Mouse (Mus musculus): ENCODE measurements at regions not wholly inside any gene's neighbourhood (a gene's known extent, or its start where the extent isn't known, plus 50 kb on each side); places are given as distances from the start of the nearest gene placed in this dataset.
"Not testable (repeated sequence)": the region's sequence is repeated elsewhere in the genome, so short reads cannot be mapped to it uniquely, and the experiment has no call there.

DNA sequence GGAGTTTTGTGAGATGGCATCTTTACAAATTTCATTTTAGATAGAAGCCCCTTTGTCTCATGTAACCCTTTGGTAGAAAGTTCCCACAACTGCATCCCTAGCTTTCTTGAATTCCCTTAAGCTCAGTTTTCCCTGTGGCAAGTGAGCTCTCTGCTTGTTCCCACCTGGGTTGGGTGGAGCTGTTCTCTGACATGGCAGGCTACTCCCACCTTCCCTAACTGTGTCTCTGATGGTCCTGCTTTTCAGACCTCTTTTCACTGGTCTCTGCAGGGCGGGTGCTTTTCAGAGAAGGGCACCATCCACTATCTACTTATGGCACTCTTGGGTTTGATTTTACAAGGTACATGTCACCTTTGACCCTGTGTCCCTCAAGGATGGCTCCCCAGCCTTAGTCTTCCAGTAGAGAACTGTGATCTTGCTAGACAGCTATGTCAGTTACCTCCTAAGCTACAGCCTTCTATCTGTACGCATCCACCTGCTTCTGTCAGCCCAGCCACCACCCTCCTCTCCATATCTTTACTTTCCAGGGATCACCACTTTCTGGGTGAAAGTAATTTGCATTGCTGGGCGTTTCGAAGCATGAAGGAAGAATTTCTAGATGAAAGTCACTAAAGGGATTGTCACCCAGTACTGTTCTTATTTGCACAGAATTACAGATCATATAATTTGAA, 302.1 kb upstream of the Tbl1xr1 start:
- Histone ChIP-seq H3K4me2 (no peak overlapping the region), H3K4me1 (ENCODE audit: control insufficient read depth, insufficient read depth, low read length) (no peaks in the 10 kb centered on the region), H3K36me3 (ENCODE audit: control insufficient read depth, insufficient read depth, low read length) (no peaks in the 10 kb centered on the region), H3K27me3 (ENCODE audit: control insufficient read depth, insufficient read depth, low read length) (no peaks in the 10 kb centered on the region), H3K9me3 (ENCODE audit: control insufficient read depth, low read length) (no peaks in the 10 kb centered on the region), H3K4me3 (ENCODE audit: low read depth, low read length) (no peak overlapping the region), H3K27ac (ENCODE audit: low read depth, low read length) (no peak overlapping the region), H3K9ac (ENCODE audit: low read length) (no peak overlapping the region)
- ATAC-seq (ENCODE audit: low FRiP score) (no peak), DNase-seq (ENCODE audit: low spot score, missing footprints) (no peak)
- 83% methylated on average over 4 of the region's 4 CpGs for WGBS

GRCm38 (mm10) chr3:21778789-21779188, 297.7 kb upstream of the Tbl1xr1 start:
- Histone ChIP-seq H3K4me1 (ENCODE audit: control insufficient read depth, insufficient read depth, low read length) (no peaks in the 10 kb centered on the region), H3K36me3 (ENCODE audit: control insufficient read depth, insufficient read depth, low read length) (no peaks in the 10 kb centered on the region), H3K9me3 (ENCODE audit: control insufficient read depth, low read length) (no peaks in the 10 kb centered on the region), H3K27ac (ENCODE audit: low read depth, low read length) (no peak overlapping the region), H3K9ac (ENCODE audit: low read length) (no peak overlapping the region), H3K4me2 (no peak overlapping the region), H3K27me3 (ENCODE audit: control insufficient read depth, insufficient read depth, low read length) (no peaks in the 10 kb centered on the region), H3K4me3 (ENCODE audit: low read depth, low read length) (no peak overlapping the region)
- WGBS, result 47% methylated on average over 4 of the region's 4 CpGs
- ATAC-seq (ENCODE audit: low FRiP score) (no peak), DNase-seq (ENCODE audit: low spot score, missing footprints) (no peak)

DNA sequence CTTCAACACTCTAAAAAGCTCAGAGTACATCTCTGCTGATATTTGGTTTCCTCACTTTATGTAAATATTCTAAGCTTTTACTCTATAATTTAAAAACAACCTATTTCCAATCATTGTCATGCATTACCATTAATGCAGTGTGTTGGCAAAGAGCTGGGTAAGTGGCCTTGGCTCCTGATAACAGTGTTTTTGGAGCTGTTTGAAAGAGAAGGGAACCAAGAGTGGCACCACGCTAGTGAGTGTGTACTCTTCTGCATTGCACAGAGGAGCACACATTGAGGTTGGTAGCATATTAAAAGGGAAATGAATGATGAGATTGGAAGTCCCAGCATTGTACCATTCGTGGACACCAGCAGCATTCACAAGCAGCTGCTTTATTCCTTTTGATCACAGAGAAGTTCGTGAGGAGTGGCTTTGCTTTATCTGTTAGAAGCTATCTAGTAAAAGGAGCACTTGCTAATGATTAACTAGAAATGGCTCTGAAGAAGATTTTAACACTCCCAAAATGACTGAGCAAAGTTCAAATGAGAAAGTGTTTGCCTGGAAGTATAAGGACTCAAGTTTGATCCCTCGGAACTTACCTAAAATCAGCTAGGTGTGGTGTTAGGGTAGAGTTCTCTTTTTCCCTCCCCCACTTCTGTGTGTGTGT, 284.3 kb upstream of the Tbl1xr1 start:
- no peak for ATAC-seq (ENCODE audit: low FRiP score)
- DNase-seq (ENCODE audit: low spot score, missing footprints), result no peak
- Histone ChIP-seq H3K27ac (ENCODE audit: low read depth, low read length) (no peak overlapping the region), H3K4me3 (ENCODE audit: low read depth, low read length) (no peak overlapping the region), H3K36me3 (ENCODE audit: control insufficient read depth, insufficient read depth, low read length) (no peaks in the 10 kb centered on the region), H3K4me1 (ENCODE audit: control insufficient read depth, insufficient read depth, low read length) (no peaks in the 10 kb centered on the region), H3K4me2 (no peak overlapping the region), H3K9me3 (ENCODE audit: control insufficient read depth, low read length) (no peaks in the 10 kb centered on the region), H3K9ac (ENCODE audit: low read length) (no peak overlapping the region), H3K27me3 (ENCODE audit: control insufficient read depth, insufficient read depth, low read length) (no peaks in the 10 kb centered on the region)
- 79% methylated on average over 4 of the region's 4 CpGs for WGBS

- 9% methylated on average over 1 of the region's 1 CpGs for WGBS
- no peak overlapping the region for H3K9ac ChIP-seq (ENCODE audit: low read length)
- no peaks in the 10 kb centered on the region for H3K36me3 ChIP-seq (ENCODE audit: control insufficient read depth, insufficient read depth, low read length)
- no peaks in the 10 kb centered on the region for H3K27me3 ChIP-seq (ENCODE audit: control insufficient read depth, insufficient read depth, low read length)
- H3K27ac ChIP-seq (ENCODE audit: low read depth, low read length), result no peak overlapping the region; the same call in 1 of the 2 replicates
- ATAC-seq (ENCODE audit: low FRiP score), result peak; percentile 87
- H3K9me3 ChIP-seq (ENCODE audit: control insufficient read depth, low read length), result no peaks in the 10 kb centered on the region
- H3K4me3 ChIP-seq (ENCODE audit: low read depth, low read length), result no peak overlapping the region
- H3K4me1 ChIP-seq (ENCODE audit: control insufficient read depth, insufficient read depth, low read length), result peaks cover 6% of the 10 kb centered on the region
- peak; percentile 91 for DNase-seq (ENCODE audit: low spot score, missing footprints)
- H3K4me2 ChIP-seq, result no peak overlapping the region
Observed at GRCm38 (mm10) chr3:21798139-21798538, 278.3 kb upstream of the Tbl1xr1 start.

DNA sequence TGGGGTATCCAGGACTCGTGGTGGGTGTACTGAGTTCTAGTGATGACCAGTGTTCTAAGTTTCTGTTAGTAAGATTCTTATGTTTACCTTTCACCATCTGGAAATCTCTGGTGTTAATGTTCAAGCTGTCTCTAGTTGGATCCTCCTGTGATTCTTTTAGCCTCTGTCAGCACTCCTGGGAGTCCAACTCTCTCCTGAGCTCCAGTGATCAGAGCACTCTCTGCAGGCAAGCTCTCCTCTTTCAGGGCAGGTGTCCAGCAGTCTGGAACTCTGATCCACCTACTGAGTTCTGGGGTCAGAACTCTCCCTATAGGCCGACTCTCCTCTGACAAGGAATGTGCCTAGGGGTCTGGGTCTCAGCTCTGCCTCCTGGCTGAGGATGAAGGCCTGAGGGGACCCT, 272.6 kb upstream of the Tbl1xr1 start:
- DNase-seq (ENCODE audit: low spot score, missing footprints); H3K9me3 ChIP-seq (ENCODE audit: control insufficient read depth, low read length); H3K4me2 ChIP-seq; H3K36me3 ChIP-seq (ENCODE audit: control insufficient read depth, insufficient read depth, low read length); H3K4me3 ChIP-seq (ENCODE audit: low read depth, low read length); H3K27me3 ChIP-seq (ENCODE audit: control insufficient read depth, insufficient read depth, low read length); H3K27ac ChIP-seq (ENCODE audit: low read depth, low read length); ATAC-seq (ENCODE audit: low FRiP score); H3K9ac ChIP-seq (ENCODE audit: low read length); H3K4me1 ChIP-seq (ENCODE audit: control insufficient read depth, insufficient read depth, low read length): not testable (repeated sequence)
- WGBS, result 87% methylated on average over 2 of the region's 2 CpGs

GRCm38 (mm10) chr3:21806494-21807157, 269.8 kb upstream of the Tbl1xr1 start:
- Histone ChIP-seq H3K9ac (ENCODE audit: low read length) (no peak overlapping the region), H3K4me3 (ENCODE audit: low read depth, low read length) (no peak overlapping the region), H3K36me3 (ENCODE audit: control insufficient read depth, insufficient read depth, low read length) (no peaks in the 10 kb centered on the region), H3K4me2 (no peak overlapping the region), H3K4me1 (ENCODE audit: control insufficient read depth, insufficient read depth, low read length) (peaks cover 11% of the 10 kb centered on the region), H3K9me3 (ENCODE audit: control insufficient read depth, low read length) (no peaks in the 10 kb centered on the region), H3K27ac (ENCODE audit: low read depth, low read length) (no peak overlapping the region), H3K27me3 (ENCODE audit: control insufficient read depth, insufficient read depth, low read length) (no peaks in the 10 kb centered on the region)
- DNase-seq (ENCODE audit: low spot score, missing footprints) (no peak), ATAC-seq (ENCODE audit: low FRiP score) (no peak)
- 76% methylated on average over 2 of the region's 2 CpGs for WGBS

- DNase-seq (ENCODE audit: low spot score, missing footprints) (no peak), ATAC-seq (ENCODE audit: low FRiP score) (no peak)
- no peaks in the 10 kb centered on the region for H3K36me3 ChIP-seq (ENCODE audit: control insufficient read depth, insufficient read depth, low read length)
- 54% methylated on average over 2 of the region's 2 CpGs for WGBS
- no peak overlapping the region for H3K27ac ChIP-seq (ENCODE audit: low read depth, low read length)
- no peaks in the 10 kb centered on the region for H3K9me3 ChIP-seq (ENCODE audit: control insufficient read depth, low read length)
- H3K4me2 ChIP-seq, result no peak overlapping the region
- no peak overlapping the region for H3K4me3 ChIP-seq (ENCODE audit: low read depth, low read length)
- H3K9ac ChIP-seq (ENCODE audit: low read length), result no peak overlapping the region
- peaks cover 11% of the 10 kb centered on the region for H3K4me1 ChIP-seq (ENCODE audit: control insufficient read depth, insufficient read depth, low read length)
- H3K27me3 ChIP-seq (ENCODE audit: control insufficient read depth, insufficient read depth, low read length), result no peaks in the 10 kb centered on the region
Observed at GRCm38 (mm10) chr3:21808539-21808938, 267.9 kb upstream of the Tbl1xr1 start.

GRCm38 (mm10) chr3:21809769-21810470, 266.5 kb upstream of the Tbl1xr1 start:
- Histone ChIP-seq H3K36me3 (ENCODE audit: control insufficient read depth, insufficient read depth, low read length) (no peaks in the 10 kb centered on the region), H3K4me1 (ENCODE audit: control insufficient read depth, insufficient read depth, low read length) (peaks cover 11% of the 10 kb centered on the region), H3K9me3 (ENCODE audit: control insufficient read depth, low read length) (no peaks in the 10 kb centered on the region), H3K27ac (ENCODE audit: low read depth, low read length) (no peak overlapping the region; the same call in 1 of the 2 replicates), H3K27me3 (ENCODE audit: control insufficient read depth, insufficient read depth, low read length) (no peaks in the 10 kb centered on the region), H3K9ac (ENCODE audit: low read length) (no peak overlapping the region), H3K4me3 (ENCODE audit: low read depth, low read length) (no peak overlapping the region), H3K4me2 (no peak overlapping the region)
- ATAC-seq (ENCODE audit: low FRiP score), result peak; percentile 93
- WGBS, result 5% methylated on average over 2 of the region's 2 CpGs
- peak; percentile 91 for DNase-seq (ENCODE audit: low spot score, missing footprints)

DNA sequence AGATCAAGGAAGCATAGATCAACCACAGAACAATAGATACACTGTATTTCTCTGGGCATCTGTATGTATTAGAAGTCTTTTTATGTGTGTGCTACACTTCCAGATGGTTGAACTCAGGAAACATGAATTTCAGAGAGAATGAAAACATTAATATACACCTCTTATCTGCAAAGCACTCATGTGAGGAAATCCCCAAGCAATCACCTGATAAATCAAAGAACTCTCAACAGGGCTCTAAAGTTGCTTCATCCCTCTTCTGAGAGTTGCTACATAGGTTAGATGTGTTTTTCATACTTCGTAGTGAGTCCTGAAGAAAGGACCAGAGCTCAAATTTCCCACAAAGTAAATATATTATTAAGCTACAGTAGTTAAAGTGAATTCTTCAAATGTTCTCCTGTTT, 263.1 kb upstream of the Tbl1xr1 start:
- ATAC-seq (ENCODE audit: low FRiP score), result no peak
- Histone ChIP-seq H3K9ac (ENCODE audit: low read length) (no peak overlapping the region), H3K27me3 (ENCODE audit: control insufficient read depth, insufficient read depth, low read length) (no peaks in the 10 kb centered on the region), H3K36me3 (ENCODE audit: control insufficient read depth, insufficient read depth, low read length) (no peaks in the 10 kb centered on the region), H3K4me1 (ENCODE audit: control insufficient read depth, insufficient read depth, low read length) (peaks cover 11% of the 10 kb centered on the region), H3K4me2 (no peak overlapping the region), H3K4me3 (ENCODE audit: low read depth, low read length) (no peak overlapping the region), H3K9me3 (ENCODE audit: control insufficient read depth, low read length) (no peaks in the 10 kb centered on the region), H3K27ac (ENCODE audit: low read depth, low read length) (no peak overlapping the region)
- DNase-seq (ENCODE audit: low spot score, missing footprints), result no peak
- WGBS, result 85% methylated on average over 1 of the region's 1 CpGs
